Mouse (Mus musculus) cerebellum, postnatal 10 days (tissue): ENCODE measurements around the gene Parp3.
A peak's percentile ranks its signal among the peaks of the same experiment; 100 is the strongest.
"Not testable (repeated sequence)": the region's sequence is repeated elsewhere in the genome, so short reads cannot be mapped to it uniquely, and the experiment has no call there.

ENCODE experiments used
- DNase-seq, 2 experiments: peaks; one replicate each; pipeline ENCODE4 v3.0.0; 2021; ENCODE audit warnings: mixed read lengths in 2 of 2

Parp3 gene

GRCm38 (mm10) chr9:106476924-106477484, at the start of gene Parp3:
TSS of gene Parp3 (minus strand) at chr9:106476949.
- peak; percentile 98 to 99 for DNase-seq

GRCm38 (mm10) chr9:106519909-106520308, 43.2 kb upstream of the Parp3 start:
- no peak for DNase-seq

- no peak for DNase-seq
Observed at GRCm38 (mm10) chr9:106519433-106519832, 42.7 kb upstream of the Parp3 start.

- DNase-seq: no peak
Observed at GRCm38 (mm10) chr9:106514273-106514672, 37.5 kb upstream of the Parp3 start, which contains the start of gene Iqcf5. TSS of gene Iqcf5 (plus strand) at chr9:106514573.

- DNase-seq: no peak
Observed at GRCm38 (mm10) chr9:106513566-106513965, 36.8 kb upstream of the Parp3 start.

- DNase-seq: no peak
Observed at GRCm38 (mm10) chr9:106512729-106513450, 36.1 kb upstream of the Parp3 start.

- no peak for DNase-seq
Observed at GRCm38 (mm10) chr9:106509356-106509755, 32.6 kb upstream of the Parp3 start.

GRCm38 (mm10) chr9:106504246-106504645, 27.5 kb upstream of the Parp3 start:
- no peak for DNase-seq

GRCm38 (mm10) chr9:106501846-106502245, 25.1 kb upstream of the Parp3 start:
- DNase-seq: no peak

- DNase-seq: no peak
Observed at GRCm38 (mm10) chr9:106499667-106500066, 22.9 kb upstream of the Parp3 start, which contains the start of gene Iqcf1. TSS of gene Iqcf1 (plus strand) at chr9:106499967.

GRCm38 (mm10) chr9:106487602-106488001, 10.9 kb upstream of the Parp3 start:
- not testable (repeated sequence) for DNase-seq

- peak in 1 of 2 experiments; percentile 5 for DNase-seq
Observed at GRCm38 (mm10) chr9:106485076-106485475, 8.3 kb upstream of the Parp3 start.

- DNase-seq: no peak
Observed at GRCm38 (mm10) chr9:106483606-106484005, 6.9 kb upstream of the Parp3 start.

GRCm38 (mm10) chr9:106483136-106483535, 6.4 kb upstream of the Parp3 start:
- DNase-seq: no peak

GRCm38 (mm10) chr9:106482578-106483115, 5.9 kb upstream of the Parp3 start:
- DNase-seq: no peak

- peak in 1 of 2 experiments; percentile 1 for DNase-seq
Observed at GRCm38 (mm10) chr9:106481676-106482075, 4.9 kb upstream of the Parp3 start.

- DNase-seq: peak in 1 of 2 experiments; percentile 2
Observed at GRCm38 (mm10) chr9:106481075-106481474, 4.3 kb upstream of the Parp3 start.

GRCm38 (mm10) chr9:106480541-106480940, 3.8 kb upstream of the Parp3 start:
- DNase-seq: peak in 1 of 2 experiments; percentile 1

- peak in 1 of 2 experiments; percentile 1 for DNase-seq
Observed at GRCm38 (mm10) chr9:106478101-106478500, 1.4 kb upstream of the Parp3 start.

GRCm38 (mm10) chr9:106477649-106478048, 900 bp upstream of the Parp3 start:
- peak in 1 of 2 experiments; percentile 28 for DNase-seq

- DNase-seq: no peak
Observed at GRCm38 (mm10) chr9:106476002-106476923, 486 bp downstream of the Parp3 start.

GRCm38 (mm10) chr9:106475663-106476001, 1.1 kb downstream of the Parp3 start, which contains the start of gene Rrp9:
TSS of gene Rrp9 (plus strand) at chr9:106475963.
- peak in 1 of 2 experiments; percentile 29 for DNase-seq

- DNase-seq: peak; percentile 36 to 38
Observed at GRCm38 (mm10) chr9:106475046-106475445, 1.7 kb downstream of the Parp3 start.
